Mouse (Mus musculus): ENCODE measurements around the gene Irgq. TPM values are rescaled to one million over a fixed set of nuclear protein-coding genes. Genes with fewer than 3 reads are reported as not detected.

Gene Irgq
- total and polyA plus RNA-seq, 3 experiments: 4.7 to 5.8 TPM; not detected in 1

DNA sequence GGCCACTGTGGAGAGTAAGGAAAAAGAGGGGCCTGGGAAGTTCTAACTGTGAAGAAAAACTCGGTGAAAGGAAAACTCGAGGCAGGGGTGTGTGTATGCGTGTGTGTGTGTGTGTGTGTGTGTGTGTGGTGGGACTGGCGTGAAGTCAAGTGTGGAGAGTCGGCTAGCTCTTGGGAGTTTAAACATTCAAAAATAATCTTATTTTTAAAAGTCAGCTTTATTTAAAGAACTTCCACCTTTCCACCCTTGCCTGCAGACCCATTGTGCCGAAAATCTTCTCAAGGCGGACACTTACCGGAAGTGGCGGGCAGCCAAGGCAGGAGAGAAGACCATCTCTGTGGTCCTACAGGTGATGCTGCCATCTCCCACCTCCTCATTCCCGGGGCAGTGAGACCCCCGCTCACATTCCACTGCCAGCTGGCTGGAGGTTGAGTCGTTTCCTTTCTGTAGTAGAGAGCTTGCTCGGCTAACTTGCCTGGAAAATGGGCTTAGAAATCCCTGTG is 17.1 kb downstream of the Irgq start:
- DNase-seq (ENCODE audit: low read depth, low spot score): no peak
- Histone ChIP-seq H3K4me1 (ENCODE audit: control insufficient read depth in 1 of 2, insufficient read depth in 2 of 2, low read length in 2 of 2) (peaks cover 0 to 9% of the 10 kb centered on the region in 2 experiments; a peak in 2 of 4 replicates), H3K4me3 (ENCODE audit: control insufficient read depth in 1 of 2, insufficient read depth in 1 of 2, low read depth in 2 of 2, low read length in 2 of 2) (peak overlapping the region; percentile 84 to 93), H3K79me2 (ENCODE audit: control insufficient read depth, insufficient read depth, low read length, poor library complexity) (peaks cover 9% of the 10 kb centered on the region), H3K36me3 (ENCODE audit: control insufficient read depth in 1 of 2, insufficient read depth in 2 of 2, low read length in 2 of 2) (no peaks in the 10 kb centered on the region; a peak in 1 of 4 replicates), H3K27me3 (ENCODE audit: control insufficient read depth in 1 of 2, insufficient read depth in 2 of 2, low read length in 2 of 2) (no peaks in the 10 kb centered on the region), H3K9ac (ENCODE audit: control insufficient read depth, low read depth, low read length, poor library complexity, severe bottlenecking) (peak overlapping the region; percentile 96), H3K9me3 (replicated peaks; ENCODE audit: insufficient read depth, low read length) (no peaks in the 10 kb centered on the region), H3K27ac (ENCODE audit: control insufficient read depth, low read depth, low read length) (peak overlapping the region; percentile 65)
- TF ChIP-seq UBTF (IDR thresholded peaks at IDR 0.05; ENCODE audit: borderline replicate concordance, insufficient read depth, low read depth, low read length): no peak
- no peak for TF ChIP-seq GABPA (IDR thresholded peaks at IDR 0.05; ENCODE audit: low read depth, low read length)
- TF ChIP-seq CTCF (IDR thresholded peaks at IDR 0.05 in 2 of 3, conservative IDR thresholded peaks at IDR 0.05 in 1 of 3; ENCODE audit: control insufficient read depth in 1 of 3, insufficient read depth in 1 of 3, low read depth in 2 of 3, low read length in 3 of 3, poor library complexity in 1 of 3, severe bottlenecking in 1 of 3): no peak
- no peak for TF ChIP-seq TBP (IDR thresholded peaks at IDR 0.05; ENCODE audit: low read depth, low read length)
- TF ChIP-seq HCFC1 (IDR thresholded peaks at IDR 0.05; ENCODE audit: low read depth, low read length): no peak
- no peak for TF ChIP-seq USF1 (IDR thresholded peaks at IDR 0.05; ENCODE audit: low read depth, low read length)
- no peak for TF ChIP-seq TAL1 (IDR thresholded peaks at IDR 0.05; ENCODE audit: low read length)
- no peak for TF ChIP-seq CHD2 (IDR thresholded peaks at IDR 0.05; ENCODE audit: low read length)
- TF ChIP-seq RAD21 (IDR thresholded peaks at IDR 0.05; ENCODE audit: low read depth, low read length): no peak
- TF ChIP-seq ELF1 (IDR thresholded peaks at IDR 0.05; ENCODE audit: low read depth, low read length): no peak
- TF ChIP-seq SMC3 (IDR thresholded peaks at IDR 0.05; ENCODE audit: low read depth, low read length): no peak
- TF ChIP-seq RCOR1 (IDR thresholded peaks at IDR 0.05; ENCODE audit: low read depth, low read length): no peak
- TF ChIP-seq E2F4 (IDR thresholded peaks at IDR 0.05; ENCODE audit: borderline replicate concordance, low read depth, low read length): no peak
- TF ChIP-seq MYB (IDR thresholded peaks at IDR 0.05; ENCODE audit: low read depth, low read length): no peak
- no peak for TF ChIP-seq TCF12 (IDR thresholded peaks at IDR 0.05; ENCODE audit: low read depth, low read length)
- no peak for TF ChIP-seq ZMIZ1 (IDR thresholded peaks at IDR 0.05; ENCODE audit: low read depth, low read length)

DNA sequence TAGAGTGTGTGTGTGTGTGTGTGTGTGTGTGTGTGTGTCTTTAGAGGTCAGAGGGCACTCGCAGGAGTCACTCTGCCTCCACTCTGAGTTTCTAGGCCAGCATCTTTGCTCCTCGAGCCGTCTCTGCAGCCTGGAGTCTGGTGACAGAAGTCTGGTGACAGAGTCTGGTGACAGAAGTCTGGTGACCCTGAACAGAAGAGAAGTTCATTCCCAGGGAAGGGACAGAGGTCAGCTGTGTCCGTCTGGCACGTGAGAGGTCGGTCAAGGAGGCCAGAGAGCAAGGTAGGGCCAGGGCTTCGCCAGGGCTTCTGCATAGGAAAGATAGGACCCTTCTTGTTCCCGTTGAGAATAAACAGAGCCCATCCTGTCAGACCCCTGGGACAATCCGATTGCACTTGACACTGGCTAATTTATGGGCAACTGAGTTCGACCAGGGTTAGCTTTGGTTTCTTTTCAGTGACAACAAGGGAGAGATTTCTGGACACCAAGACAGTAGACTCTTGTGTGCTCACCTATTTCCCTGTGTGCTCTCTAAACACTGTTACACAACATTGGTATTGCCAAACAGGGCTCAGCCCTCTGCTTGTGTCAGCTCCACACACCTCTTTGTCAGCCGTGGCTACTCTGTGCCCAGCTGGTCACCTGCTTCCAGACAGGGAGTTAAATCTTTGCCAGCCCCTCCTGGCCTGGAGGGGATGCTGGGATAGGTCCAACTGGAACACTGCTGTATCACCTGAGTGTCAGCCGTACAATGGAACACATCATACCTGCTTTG is 21.7 kb downstream of the Irgq start:
- H3K9ac ChIP-seq (ENCODE audit: control insufficient read depth, low read depth, low read length, poor library complexity, severe bottlenecking): no peak overlapping the region
- peaks cover 0 to 4% of the 10 kb centered on the region in 2 experiments; a peak in 1 of 4 replicates for H3K4me1 ChIP-seq (ENCODE audit: control insufficient read depth in 1 of 2, insufficient read depth in 2 of 2, low read length in 2 of 2)
- H3K36me3 ChIP-seq (ENCODE audit: control insufficient read depth in 1 of 2, insufficient read depth in 2 of 2, low read length in 2 of 2): no peaks in the 10 kb centered on the region; a peak in 1 of 4 replicates
- TF ChIP-seq MEF2A (IDR thresholded peaks at IDR 0.05; ENCODE audit: extremely low read depth, insufficient replicate concordance, low read depth, low read length, poor library complexity, severe bottlenecking) (no peak), MXI1 (IDR thresholded peaks at IDR 0.05; ENCODE audit: low read depth, low read length) (no peak), MAFK (IDR thresholded peaks at IDR 0.05; ENCODE audit: borderline replicate concordance, low read depth, low read length) (no peak), MAZ (IDR thresholded peaks at IDR 0.05; ENCODE audit: low read depth, low read length) (no peak), MAX (IDR thresholded peaks at IDR 0.05; ENCODE audit: low read length) (no peak), CHD1 (IDR thresholded peaks at IDR 0.05; ENCODE audit: low read depth, low read length) (no peak), ZNF384 (IDR thresholded peaks at IDR 0.05; ENCODE audit: low read depth, low read length) (no peak), ZKSCAN1 (IDR thresholded peaks at IDR 0.05; ENCODE audit: low read depth, low read length) (no peak), POLR2AphosphoS2 (IDR thresholded peaks at IDR 0.05; ENCODE audit: low read length) (no peak), GATA1 (IDR thresholded peaks at IDR 0.05; ENCODE audit: low read depth, low read length) (no peak), KAT2A (conservative IDR thresholded peaks at IDR 0.05; ENCODE audit: low read depth, low read length) (no peak)
- H3K79me2 ChIP-seq (ENCODE audit: control insufficient read depth, insufficient read depth, low read length, poor library complexity): peaks cover 7% of the 10 kb centered on the region
- H3K27ac ChIP-seq (ENCODE audit: control insufficient read depth, low read depth, low read length): no peak overlapping the region
- H3K4me3 ChIP-seq (ENCODE audit: control insufficient read depth in 1 of 2, insufficient read depth in 1 of 2, low read depth in 2 of 2, low read length in 2 of 2): no peak overlapping the region
- DNase-seq (ENCODE audit: low read depth, low spot score): no peak
- H3K27me3 ChIP-seq (ENCODE audit: control insufficient read depth in 1 of 2, insufficient read depth in 2 of 2, low read length in 2 of 2): no peaks in the 10 kb centered on the region
- H3K9me3 ChIP-seq (replicated peaks; ENCODE audit: insufficient read depth, low read length): no peaks in the 10 kb centered on the region

Data from MEL (cell line).